Mouse (Mus musculus) forebrain, postnatal 0 days (tissue): ENCODE data around the gene Agmo. TPM values are rescaled to one million over a fixed set of nuclear protein-coding genes. Genes with fewer than 3 reads are reported as not detected.
A peak's percentile ranks its signal among the peaks of the same experiment; 100 is the strongest.

Experiments
- ATAC-seq: fragments of 200-750 bp; cut with Nextera tagmentation; 2 replicates; pipeline ENCODE4 v1.8.0; 2017; ENCODE audit warnings: mild to moderate bottlenecking, moderate library complexity
- DNase-seq: peaks from one replicate; pipeline ENCODE4 v3.0.0-alpha.2; 2015
- H3K27ac ChIP-seq: fragments of 300-500 bp; sonication (generic); 2 replicates; pipeline ENCODE4 v1.5.1; 2014; ENCODE audit warnings: low read depth, mild to moderate bottlenecking, antibody characterized with exemption, low read length, moderate library complexity, mixed read lengths
- H3K27me3 ChIP-seq: fragments of 300-500 bp; sonication (generic); 2 replicates; pipeline ENCODE4 v1.6.1; 2014; ENCODE audit warnings: mild to moderate bottlenecking, low read length, mixed read lengths; ENCODE audit not compliant: insufficient read depth
- H3K36me3 ChIP-seq: fragments of 300-500 bp; sonication (generic); 2 replicates; pipeline ENCODE4 v1.6.1; 2014; ENCODE audit warnings: mild to moderate bottlenecking, moderate library complexity; ENCODE audit not compliant: insufficient read depth
- H3K4me1 ChIP-seq: fragments of 300-500 bp; sonication (generic); 2 replicates; pipeline ENCODE4 v1.6.1; 2014; ENCODE audit warnings: antibody characterized with exemption; ENCODE audit not compliant: insufficient read depth
- H3K4me2 ChIP-seq: fragments of 300-500 bp; sonication (generic); 2 replicates; pipeline ENCODE4 v1.6.1; 2014; ENCODE audit warnings: low read depth, mild to moderate bottlenecking, moderate library complexity
- H3K4me3 ChIP-seq: fragments of 300-500 bp; sonication (generic); 2 replicates; pipeline ENCODE4 v1.5.1; 2014; ENCODE audit warnings: low read depth, low read length, mixed read lengths
- H3K9ac ChIP-seq: fragments of 300-500 bp; sonication (generic); 2 replicates; pipeline ENCODE4 v1.6.1; 2014; ENCODE audit warnings: mild to moderate bottlenecking
- H3K9me3 ChIP-seq: fragments of 300-500 bp; sonication (generic); 2 replicates; pipeline ENCODE4 v1.6.1; 2016; ENCODE audit warnings: low read length
- CTCF ChIP-seq: sonication (generic); IDR thresholded peaks from 2 replicates; pipeline ENCODE4 v1.5.1; 2016; ENCODE audit warnings: antibody characterized with exemption, control low read depth, low read depth
- WGBS: fragments of 180-500 bp; shearing (Covaris S2); extraction: QIAGEN DNeasy Blood & Tissue Kit; methylation state at CpG from one replicate; pipeline ENCODE4 v1.1.7; 2014; 5-methylcytosine and 5-hydroxymethylcytosine counted together
- polyA plus RNA-seq: library from polyadenylated mRNA; unstranded; fragments of >200 nt; fragmentation: Nextera tagmentation; extraction: Ambion mirVana; gene quantifications from 2 replicates; pipeline ENCODE4 v1.2.1, GENCODE M21; 2015
- total RNA-seq: library from RNA; depleted of rRNA; stranded (reverse); fragments of >200 nt; gene quantifications from 2 replicates; pipeline ENCODE4 v1.2.3, GENCODE M21; 2014

Agmo gene
- total and polyA plus RNA-seq, 2 experiments from 2014 or later = 1.6 to 2.1 TPM

- Histone ChIP-seq H3K9ac (no peak overlapping the region), H3K4me2 (no peak overlapping the region), H3K27ac (no peak overlapping the region), H3K27me3 (no peaks in the 10 kb centered on the region), H3K4me1 (no peaks in the 10 kb centered on the region), H3K9me3 (no peaks in the 10 kb centered on the region), H3K4me3 (no peak overlapping the region), H3K36me3 (no peaks in the 10 kb centered on the region)
- ATAC-seq (no peak), DNase-seq (no peak)
- 65% methylated on average over 1 of the region's 1 CpGs for WGBS
- no peak for TF ChIP-seq CTCF
Measured at GRCm38 (mm10) chr12:37558284-37558683, 316.8 kb downstream of the Agmo start.

GRCm38 (mm10) chr12:37565882-37566596 lies 324.6 kb downstream of the Agmo start:
- no peak overlapping the region for H3K27ac ChIP-seq
- H3K4me1 ChIP-seq = no peaks in the 10 kb centered on the region
- no peak overlapping the region for H3K4me2 ChIP-seq
- 65% methylated on average over 5 of the region's 5 CpGs for WGBS
- no peaks in the 10 kb centered on the region for H3K27me3 ChIP-seq
- no peaks in the 10 kb centered on the region for H3K36me3 ChIP-seq
- no peak for TF ChIP-seq CTCF
- no peak overlapping the region for H3K9ac ChIP-seq
- no peak for DNase-seq
- H3K9me3 ChIP-seq = no peaks in the 10 kb centered on the region
- no peak for ATAC-seq
- no peak overlapping the region for H3K4me3 ChIP-seq

DNA sequence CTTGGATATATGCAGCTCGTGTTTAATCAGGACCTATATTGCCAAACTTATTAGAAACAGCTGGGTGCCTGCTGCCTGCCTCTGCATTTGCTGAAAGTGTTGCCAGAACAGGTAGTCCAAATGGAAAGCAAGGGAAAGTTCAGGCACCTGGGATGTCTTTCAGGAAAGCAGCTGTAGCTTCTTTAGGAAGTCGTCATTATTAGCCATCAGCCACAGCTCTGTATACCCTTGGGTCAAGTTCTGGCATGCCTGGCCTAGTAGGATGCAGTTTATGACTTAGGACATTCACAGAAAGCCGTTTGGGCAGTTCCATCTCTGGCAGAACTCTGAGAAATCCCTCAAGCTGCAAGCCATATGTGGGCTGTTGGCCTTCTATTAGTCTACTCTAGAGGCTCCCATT lies 330.5 kb downstream of the Agmo start:
- no peaks in the 10 kb centered on the region for H3K36me3 ChIP-seq
- 84% methylated on average over 3 of the region's 3 CpGs for WGBS
- no peaks in the 10 kb centered on the region for H3K9me3 ChIP-seq
- no peaks in the 10 kb centered on the region for H3K27me3 ChIP-seq
- no peak for ATAC-seq
- DNase-seq = no peak
- H3K4me3 ChIP-seq = no peak overlapping the region
- no peaks in the 10 kb centered on the region for H3K4me1 ChIP-seq
- no peak for TF ChIP-seq CTCF
- H3K4me2 ChIP-seq = no peak overlapping the region
- no peak overlapping the region for H3K9ac ChIP-seq
- no peak overlapping the region for H3K27ac ChIP-seq

DNA sequence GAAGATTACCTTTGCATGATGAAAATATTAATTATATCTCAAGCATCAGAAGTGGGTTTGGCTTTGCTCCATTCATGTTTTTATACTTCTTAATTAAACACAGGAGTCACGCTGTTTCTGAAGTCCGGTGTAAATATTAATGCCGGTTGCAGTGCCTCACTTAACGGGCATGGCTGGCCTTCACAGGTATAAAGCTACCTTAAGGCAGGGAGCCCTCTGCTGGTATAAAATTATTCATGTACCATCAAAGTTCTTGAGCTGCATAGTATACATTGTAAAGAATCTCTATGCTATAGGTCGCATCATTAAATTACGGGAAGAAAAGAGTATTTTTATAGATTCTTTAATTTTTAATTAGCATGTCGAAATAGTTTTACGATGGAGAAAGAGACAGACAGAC lies 341.3 kb downstream of the Agmo start:
- no peaks in the 10 kb centered on the region for H3K36me3 ChIP-seq
- no peak overlapping the region for H3K9ac ChIP-seq
- no peaks in the 10 kb centered on the region for H3K4me1 ChIP-seq
- no peak for ATAC-seq
- DNase-seq = peak; percentile 9
- 66% methylated on average over 8 of the region's 8 CpGs for WGBS
- H3K27ac ChIP-seq = no peak overlapping the region
- no peak overlapping the region for H3K4me3 ChIP-seq
- H3K27me3 ChIP-seq = no peaks in the 10 kb centered on the region
- no peaks in the 10 kb centered on the region for H3K9me3 ChIP-seq
- no peak overlapping the region for H3K4me2 ChIP-seq
- TF ChIP-seq CTCF = peak; percentile 34; the same call in 1 of the 2 replicates

- no peak overlapping the region for H3K4me2 ChIP-seq
- WGBS = 52% methylated on average over 3 of the region's 3 CpGs
- no peak overlapping the region for H3K4me3 ChIP-seq
- ATAC-seq (no peak; the same call in 1 of the 2 replicates), DNase-seq (no peak)
- H3K27ac ChIP-seq = no peak overlapping the region
- TF ChIP-seq CTCF = no peak
- H3K36me3 ChIP-seq = no peaks in the 10 kb centered on the region
- no peak overlapping the region for H3K9ac ChIP-seq
- no peaks in the 10 kb centered on the region for H3K9me3 ChIP-seq
- no peaks in the 10 kb centered on the region for H3K4me1 ChIP-seq
- no peaks in the 10 kb centered on the region for H3K27me3 ChIP-seq
Measured at GRCm38 (mm10) chr12:37592853-37593252, 351.4 kb downstream of the Agmo start.

- 93% methylated on average over 4 of the region's 4 CpGs for WGBS
- H3K36me3 ChIP-seq = no peaks in the 10 kb centered on the region
- no peak for ATAC-seq
Measured at GRCm38 (mm10) chr12:37612837-37613236, 371.4 kb downstream of the Agmo start.

GRCm38 (mm10) chr12:37614769-37615168 lies 373.3 kb downstream of the Agmo start:
- TF ChIP-seq CTCF = no peak
- ATAC-seq = no peak

More at GRCm38 (mm10) chr12:37612837-37613236, 371.4 kb downstream of the Agmo start:
- Histone ChIP-seq H3K9ac (no peak overlapping the region), H3K9me3 (no peaks in the 10 kb centered on the region), H3K27ac (no peak overlapping the region), H3K4me1 (no peaks in the 10 kb centered on the region), H3K27me3 (no peaks in the 10 kb centered on the region), H3K4me2 (no peak overlapping the region), H3K4me3 (no peak overlapping the region)
- TF ChIP-seq CTCF = no peak
- DNase-seq = no peak

More at GRCm38 (mm10) chr12:37614769-37615168, 373.3 kb downstream of the Agmo start:
- 91% methylated on average over 2 of the region's 2 CpGs for WGBS
- Histone ChIP-seq H3K4me3 (no peak overlapping the region), H3K36me3 (no peaks in the 10 kb centered on the region), H3K27me3 (no peaks in the 10 kb centered on the region), H3K9me3 (no peaks in the 10 kb centered on the region), H3K4me1 (no peaks in the 10 kb centered on the region), H3K9ac (no peak overlapping the region), H3K27ac (no peak overlapping the region), H3K4me2 (no peak overlapping the region)
- DNase-seq = no peak
